ENCODE assay signal across 32 mouse cellular contexts in genomic region chr9:123658981-123659380, GRCm38 (mm10). TPM values are rescaled to one million over a fixed set of nuclear protein-coding genes. Genes with fewer than 3 reads are reported as not detected.
DNase-seq lines count a peak whose midpoint lies in the region; ATAC-seq and TF ChIP-seq lines count a peak whose summit lies in the region.
"Had no signal": no experiment of that assay in that cellular context is flagged by ENCODE, and none has a peak within 500 bp of the region (broad histone marks: within the 10 kb centered on the region; RNA-seq: fewer than 3 reads in every experiment).

No protein-coding gene starts in this region.

- H3K9ac ChIP-seq in intestine, postnatal 0 days (ENCODE audit: low read depth, low read length) = no peak overlapping the region
- H3K9ac ChIP-seq in intestine, embryonic 15.5 days = no peak overlapping the region
- H3K9ac ChIP-seq in stomach, postnatal 0 days (ENCODE audit: low read length) = no peak overlapping the region
- H3K9ac ChIP-seq: heart, embryonic 15.5 days; limb, embryonic 13.5 days had no signal

- peak; percentile 23 for TF ChIP-seq CTCF in intestine, postnatal 0 days (IDR thresholded peaks at IDR 0.05; ENCODE audit: low read depth)
- no peak for TF ChIP-seq CTCF in C2C12 (IDR thresholded peaks at IDR 0.05; ENCODE audit: control insufficient read depth, insufficient read depth, insufficient read length)
- TF ChIP-seq CTCF in stomach, postnatal 0 days (IDR thresholded peaks at IDR 0.05; ENCODE audit: low read depth) = peak; percentile 29; the same call in 1 of the 2 replicates

- no peak overlapping the region for H3K27ac ChIP-seq in intestine, postnatal 0 days (ENCODE audit: low read depth, low read length)
- no peak overlapping the region for H3K27ac ChIP-seq in intestine, embryonic 15.5 days
- no peak overlapping the region for H3K27ac ChIP-seq in stomach, postnatal 0 days (replicated peaks)
- H3K27ac ChIP-seq: forebrain, embryonic 10.5 days; heart, embryonic 15.5 days; limb, embryonic 13.5 days; macrophage had no signal

- H3K79me2 ChIP-seq in C2C12 (ENCODE audit: control insufficient read depth, insufficient read depth) = no peaks in the 10 kb centered on the region

- no peak for ATAC-seq in intestine, postnatal 0 days
- no peak for ATAC-seq in intestine, embryonic 15.5 days
- 0 out of 2 replicates have a peak, but pooled peaks have one; percentile 42 for ATAC-seq in stomach, postnatal 0 days (ENCODE audit: low FRiP score, low TSS enrichment)
- ATAC-seq: CD4-positive, CD25-positive, alpha-beta regulatory T cell, adult 4 months; hindbrain, embryonic 16.5 days; lung, postnatal 0 days; midbrain, embryonic 16.5 days had no signal

- H3K27me3 ChIP-seq in intestine, postnatal 0 days (replicated peaks; ENCODE audit: control insufficient read depth, insufficient read depth, low read length) = no peaks in the 10 kb centered on the region
- H3K27me3 ChIP-seq in intestine, embryonic 15.5 days (replicated peaks) = no peaks in the 10 kb centered on the region
- H3K27me3 ChIP-seq in C2C12 (ENCODE audit: control insufficient read depth, insufficient read depth, insufficient read length) = no peaks in the 10 kb centered on the region
- no peaks in the 10 kb centered on the region for H3K27me3 ChIP-seq in stomach, postnatal 0 days (ENCODE audit: control insufficient read depth, insufficient read depth, low read length)
- H3K27me3 ChIP-seq: heart, embryonic 15.5 days; limb, embryonic 13.5 days had no signal

- peaks cover 20% of the 10 kb centered on the region for H3K36me3 ChIP-seq in intestine, postnatal 0 days (ENCODE audit: control insufficient read depth, insufficient read depth)
- no peaks in the 10 kb centered on the region for H3K36me3 ChIP-seq in intestine, embryonic 15.5 days
- H3K36me3 ChIP-seq in C2C12 (ENCODE audit: control insufficient read depth, insufficient read depth) = no peaks in the 10 kb centered on the region
- H3K36me3 ChIP-seq in stomach, postnatal 0 days (ENCODE audit: control insufficient read depth, insufficient read depth, low read length) = no peaks in the 10 kb centered on the region
- H3K36me3 ChIP-seq: forebrain, embryonic 10.5 days; heart, embryonic 15.5 days; limb, embryonic 13.5 days had no signal

- TF ChIP-seq EP300 in stomach, postnatal 0 days (optimal IDR thresholded peaks at IDR 0.05) = no peak

- H3ac ChIP-seq in C2C12 (ENCODE audit: control insufficient read depth, insufficient read length, low read depth) = no peak overlapping the region

- no peaks in the 10 kb centered on the region for H3K79me3 ChIP-seq in C2C12 (ENCODE audit: low read depth)

- no peak overlapping the region for H3K4me3 ChIP-seq in intestine, postnatal 0 days (ENCODE audit: low read depth, low read length)
- no peak overlapping the region for H3K4me3 ChIP-seq in intestine, embryonic 15.5 days (replicated peaks)
- H3K4me3 ChIP-seq in C2C12 (ENCODE audit: insufficient read depth, poor library complexity, severe bottlenecking) = no peak overlapping the region
- no peak overlapping the region for H3K4me3 ChIP-seq in stomach, postnatal 0 days (ENCODE audit: low read depth, low read length)
- H3K4me3 ChIP-seq: forebrain, embryonic 10.5 days; heart, embryonic 15.5 days; limb, embryonic 13.5 days had no signal

- peak; percentile 94 for DNase-seq in gonadal fat pad, adult 2 months (ENCODE audit: low read depth)
- no peak for DNase-seq in stomach, postnatal 0 days (ENCODE audit: low spot score)
- no peak for DNase-seq in layer of hippocampus, adult 8-10 months (ENCODE audit: low spot score in 2 of 2)
- no peak for DNase-seq in spleen, adult 12 weeks (ENCODE audit: low spot score)
- DNase-seq: adrenal gland, adult 2 months; adrenal gland, postnatal 36 days; cerebellum, adult 2 months; cerebellum, postnatal 14 days; kidney, adult 8-10 months; kidney, postnatal 10 days; lung, adult 18-20 months; right cerebral cortex, postnatal 25 days; spleen, adult 18-20 months; thymus, adult 18-20 months; thymus, postnatal 36 days had no signal

- no peak overlapping the region for H3K4me2 ChIP-seq in intestine, postnatal 0 days (replicated peaks; ENCODE audit: low read depth)
- no peak overlapping the region for H3K4me2 ChIP-seq in intestine, embryonic 15.5 days (replicated peaks)
- no peak overlapping the region for H3K4me2 ChIP-seq in stomach, postnatal 0 days (replicated peaks; ENCODE audit: low read depth)
- H3K4me2 ChIP-seq: heart, embryonic 15.5 days; limb, embryonic 13.5 days; liver, embryonic 11.5 days; midbrain, embryonic 11.5 days had no signal

- no peaks in the 10 kb centered on the region for H3K4me1 ChIP-seq in intestine, postnatal 0 days (replicated peaks; ENCODE audit: control insufficient read depth, insufficient read depth, low read length)
- no peaks in the 10 kb centered on the region for H3K4me1 ChIP-seq in intestine, embryonic 15.5 days (replicated peaks)
- no peaks in the 10 kb centered on the region for H3K4me1 ChIP-seq in stomach, postnatal 0 days (replicated peaks; ENCODE audit: control insufficient read depth, insufficient read depth)
- H3K4me1 ChIP-seq: forebrain, embryonic 10.5 days; heart, embryonic 15.5 days; limb, embryonic 13.5 days had no signal

- no peaks in the 10 kb centered on the region for H3K9me3 ChIP-seq in intestine, postnatal 0 days (ENCODE audit: control insufficient read depth)
- H3K9me3 ChIP-seq in intestine, embryonic 15.5 days = no peaks in the 10 kb centered on the region
- no peaks in the 10 kb centered on the region for H3K9me3 ChIP-seq in stomach, postnatal 0 days (ENCODE audit: control insufficient read depth, low read length)
- H3K9me3 ChIP-seq: forebrain, embryonic 10.5 days; heart, embryonic 15.5 days; limb, embryonic 13.5 days had no signal

TF ChIP-seq in C2C12, 6 proteins besides CTCF, POLR2A, EP300 and RAD21:
- TF ChIP-seq MAX (IDR thresholded peaks at IDR 0.05) (no peak), CEBPB (IDR thresholded peaks at IDR 0.05; ENCODE audit: low read depth) (peak; percentile 16)
TF ChIP-seq in C2C12: peak in this region for 1.

RNA-seq across cellular contexts. Expression of gene Ccr9, which starts 19.3 kb away (rescaled TPM):
- 0.50 and 0.61 TPM in 2 replicates for polyA plus RNA-seq in intestine, postnatal 0 days (2015; fragmentation: Nextera tagmentation; extraction: Ambion mirVana)
- polyA plus RNA-seq in intestine, embryonic 15.5 days (2015; fragmentation: Nextera tagmentation; extraction: Ambion mirVana) = 0.54 and 0.75 TPM in 2 replicates
- polyA plus RNA-seq in C2C12 (2012; fragmentation: generic; extraction: Trizol) = 0.01 TPM
- polyA plus RNA-seq in gonadal fat pad, adult 2 months (2012; rRNA removed) = 0.18 and 0.24 TPM in 2 replicates
- polyA plus RNA-seq in stomach, postnatal 0 days (2015; fragmentation: Nextera tagmentation; extraction: Ambion mirVana) = 0.16 and 0.27 TPM in 2 replicates
- total RNA-seq in layer of hippocampus, adult 8-10 months (2022) = under 1 TPM; 0.08 to 0.23 (median 0.18) TPM
- total RNA-seq: adrenal gland, adult 2 months; gastrocnemius, adult 8-10 months; heart, postnatal 25 days had no signal

RNA-seq across cellular contexts. Expression of gene Slc6a20a, which starts 19.7 kb away (rescaled TPM):
- 20.3 and 23.3 TPM in 2 replicates for polyA plus RNA-seq in intestine, postnatal 0 days (2015; fragmentation: Nextera tagmentation; extraction: Ambion mirVana)
- polyA plus RNA-seq in intestine, embryonic 15.5 days (2015; fragmentation: Nextera tagmentation; extraction: Ambion mirVana) = 16.8 and 19.8 TPM in 2 replicates
- not detected for polyA plus RNA-seq in C2C12 (2012; fragmentation: generic; extraction: Trizol)
- 2.2 and 2.7 TPM in 2 replicates for polyA plus RNA-seq in gonadal fat pad, adult 2 months (2012; rRNA removed)
- 1.9 and 3.1 TPM in 2 replicates for polyA plus RNA-seq in stomach, postnatal 0 days (2015; fragmentation: Nextera tagmentation; extraction: Ambion mirVana)
- total RNA-seq in layer of hippocampus, adult 8-10 months (2022) = 10 to 100 TPM; 15.8 to 21.6 (median 18.3) TPM
- total RNA-seq: gastrocnemius, adult 8-10 months; gastrocnemius, postnatal 4 days; heart, postnatal 25 days; neutrophil, adult 5-6 weeks had no signal
- polyA plus RNA-seq: CD4-positive, CD25-positive, alpha-beta regulatory T cell, adult 4 months; heart, embryonic 15.5 days; limb, embryonic 13.5 days had no signal

RNA-seq across cellular contexts. Expression of gene Slc6a20b, which starts 26.6 kb away (rescaled TPM):
- polyA plus RNA-seq in intestine, postnatal 0 days (2015; fragmentation: Nextera tagmentation; extraction: Ambion mirVana) = 0.17 and 0.34 TPM in 2 replicates
- 0.45 and 0.59 TPM in 2 replicates for polyA plus RNA-seq in intestine, embryonic 15.5 days (2015; fragmentation: Nextera tagmentation; extraction: Ambion mirVana)
- 0.02 TPM for polyA plus RNA-seq in C2C12 (2012; fragmentation: generic; extraction: Trizol)
- polyA plus RNA-seq in gonadal fat pad, adult 2 months (2012; rRNA removed) = 0.35 and 0.39 TPM in 2 replicates
- 0.06 TPM in 2 replicates for polyA plus RNA-seq in stomach, postnatal 0 days (2015; fragmentation: Nextera tagmentation; extraction: Ambion mirVana)
- total RNA-seq in layer of hippocampus, adult 8-10 months (2022) = under 1 TPM; 0.37 to 0.54 (median 0.40) TPM
- total RNA-seq: adrenal gland, postnatal 36 days; gastrocnemius, adult 8-10 months; gastrocnemius, postnatal 4 days; heart, postnatal 25 days had no signal
- polyA plus RNA-seq: adrenal gland, adult 2 months had no signal

RNA-seq across cellular contexts. Expression of gene Lztfl1, which starts 58.5 kb away (rescaled TPM):
- polyA plus RNA-seq in intestine, postnatal 0 days (2015; fragmentation: Nextera tagmentation; extraction: Ambion mirVana) = 25.0 and 26.1 TPM in 2 replicates
- polyA plus RNA-seq in intestine, embryonic 15.5 days (2015; fragmentation: Nextera tagmentation; extraction: Ambion mirVana) = 41.1 and 47.1 TPM in 2 replicates
- polyA plus RNA-seq in C2C12 (2012; fragmentation: generic; extraction: Trizol) = 3.3 TPM
- 6.2 and 8.1 TPM in 2 replicates for polyA plus RNA-seq in gonadal fat pad, adult 2 months (2012; rRNA removed)
- 30.6 and 34.5 TPM in 2 replicates for polyA plus RNA-seq in stomach, postnatal 0 days (2015; fragmentation: Nextera tagmentation; extraction: Ambion mirVana)
- total RNA-seq in layer of hippocampus, adult 8-10 months (2022) = 10 to 100 TPM; 63.4 to 78.6 (median 74.5) TPM
